Mouse (Mus musculus) stomach, postnatal 0 days (tissue): ENCODE results near the gene Baiap3.

Experiments
- CTCF ChIP-seq: IDR thresholded peaks from 2 replicates; pipeline ENCODE4 v1.5.1; 2016; ENCODE audit warnings: antibody characterized with exemption, low read depth, mild to moderate bottlenecking, moderate library complexity
- EP300 ChIP-seq: optimal IDR thresholded peaks from 2 replicates; pipeline ENCODE3; 2016; ENCODE audit warnings: antibody characterized with exemption

GRCm38 (mm10) chr17:25285033-25285432 lies 28.9 kb upstream of the Baiap3 start:
- peak; percentile 95 for TF ChIP-seq CTCF
- no peak for TF ChIP-seq EP300
